Mouse (Mus musculus): ENCODE measurements around the gene Adam12.

DNA sequence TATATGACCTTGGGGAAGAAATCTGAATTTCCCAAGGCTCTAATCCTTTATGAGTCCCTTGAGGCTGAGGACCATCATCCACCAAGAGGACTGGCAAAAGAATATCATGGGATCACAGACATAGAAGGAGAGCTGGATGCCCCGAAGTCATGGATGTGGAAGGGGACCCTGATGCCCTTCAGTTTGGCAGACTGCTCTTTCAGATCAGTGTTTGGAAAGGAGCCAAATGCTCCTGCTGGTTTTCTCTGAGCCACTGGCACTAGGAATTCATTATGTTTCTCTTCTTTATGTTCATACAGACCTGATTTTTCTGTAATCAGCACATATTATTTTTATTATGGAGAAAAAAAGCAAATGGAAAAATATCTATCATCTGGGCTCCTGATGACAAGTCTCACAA, 50.9 kb downstream of the Adam12 start:
- no peak for TF ChIP-seq POLR2A (IDR thresholded peaks at IDR 0.05; ENCODE audit: low read depth, low read length)
- TF ChIP-seq CTCF (IDR thresholded peaks at IDR 0.05; ENCODE audit: extremely low read depth, insufficient read length, insufficient replicate concordance, low read depth, low read length) = no peak
